Mouse (Mus musculus): ENCODE measurements around the gene Slc16a14.

DNA sequence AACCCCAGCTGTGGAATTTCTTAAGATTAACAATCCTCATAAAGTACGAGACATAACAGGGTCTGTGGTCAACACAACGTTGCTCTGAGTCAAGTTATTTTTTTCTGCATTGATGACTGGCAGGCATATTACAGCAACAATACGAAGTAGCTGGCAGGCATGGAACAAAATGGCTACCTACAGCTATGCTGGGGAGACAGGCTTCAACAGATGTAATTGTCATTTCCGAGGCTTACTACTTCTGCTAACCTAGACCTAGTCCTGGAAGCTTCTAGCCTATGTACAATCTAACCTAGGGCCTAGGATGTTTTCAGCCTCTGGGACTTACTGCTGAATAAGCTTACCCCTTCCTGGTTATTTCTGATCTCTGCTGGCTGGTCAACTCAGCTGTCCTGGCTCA lies 4.5 kb upstream of the Slc16a14 start:
- no peak for TF ChIP-seq CTCF (IDR thresholded peaks at IDR 0.05; ENCODE audit: control insufficient read depth, insufficient read depth, low read length)
- TF ChIP-seq POLR2A (IDR thresholded peaks at IDR 0.05; ENCODE audit: borderline replicate concordance, control insufficient read depth, low read depth, low read length): no peak

Measured in bone marrow, adult 2 months (tissue).